Mouse (Mus musculus) lung, embryonic 14.5 days (tissue): ENCODE measurements around the gene Actr2. TPM values are rescaled to one million over a fixed set of nuclear protein-coding genes. Genes with fewer than 3 reads are reported as not detected.
"Not testable (repeated sequence)": the region's sequence is repeated elsewhere in the genome, so short reads cannot be mapped to it uniquely, and the experiment has no call there.

Experiments used
- ATAC-seq: fragments of 200-750 bp; cut with Nextera tagmentation; 2 replicates; pipeline ENCODE4 v1.8.0; 2017; ENCODE audit warnings: mild to moderate bottlenecking, moderate TSS enrichment, moderate library complexity; ENCODE audit not compliant: insufficient read depth
- DNase-seq: peaks from one replicate; pipeline ENCODE4 v3.0.0-alpha.2; 2015
- H3K27ac ChIP-seq: fragments of 300-500 bp; sonication (generic); 2 replicates; pipeline ENCODE4 v1.5.1; 2014; ENCODE audit warnings: low read depth, mild to moderate bottlenecking, moderate library complexity
- H3K27me3 ChIP-seq: fragments of 300-500 bp; sonication (generic); 2 replicates; pipeline ENCODE4 v1.6.1; 2014; ENCODE audit warnings: low read length, control low read depth; ENCODE audit not compliant: insufficient read depth
- H3K36me3 ChIP-seq: fragments of 300-500 bp; sonication (generic); 2 replicates; pipeline ENCODE4 v1.6.1; 2014; ENCODE audit warnings: control low read depth; ENCODE audit not compliant: insufficient read depth
- H3K4me1 ChIP-seq: fragments of 300-500 bp; sonication (generic); 2 replicates; pipeline ENCODE4 v1.6.1; 2014; ENCODE audit warnings: antibody characterized with exemption, control low read depth; ENCODE audit not compliant: insufficient read depth
- H3K4me2 ChIP-seq: fragments of 300-500 bp; sonication (generic); 2 replicates; pipeline ENCODE4 v1.6.1; 2014; ENCODE audit warnings: mild to moderate bottlenecking
- H3K4me3 ChIP-seq: fragments of 300-500 bp; sonication (generic); 2 replicates; pipeline ENCODE4 v1.5.1; 2014; ENCODE audit warnings: low read depth, low read length
- H3K9ac ChIP-seq: fragments of 300-500 bp; sonication (generic); 2 replicates; pipeline ENCODE4 v1.6.1; 2014
- H3K9me3 ChIP-seq: fragments of 300-500 bp; sonication (generic); 2 replicates; pipeline ENCODE4 v1.6.1; 2016; ENCODE audit warnings: low read depth, low read length, control low read depth
- CTCF ChIP-seq: IDR thresholded peaks from 2 replicates; pipeline ENCODE4 v1.5.1; 2016; ENCODE audit warnings: antibody characterized with exemption, low read depth
- WGBS: fragments of 180-500 bp; shearing (Covaris S2); extraction: QIAGEN DNeasy Blood & Tissue Kit; methylation state at CpG from one replicate; pipeline ENCODE4 v1.1.7; 2014; 5-methylcytosine and 5-hydroxymethylcytosine counted together
- polyA plus RNA-seq: library from polyadenylated mRNA; unstranded; fragments of >200 nt; fragmentation: Nextera tagmentation; extraction: Ambion mirVana; gene quantifications from 2 replicates; pipeline ENCODE4 v1.2.1, GENCODE M21; 2014

Gene Actr2
- polyA plus RNA-seq, 1 experiment from 2014 or later, result 65.9 TPM

GRCm38 (mm10) chr11:20144536-20145263 is 32.0 kb upstream of the Actr2 start:
- no peak overlapping the region for H3K9ac ChIP-seq
- H3K4me3 ChIP-seq, result no peak overlapping the region
- WGBS, result 80% methylated on average over 9 of the region's 9 CpGs
- DNase-seq (no peak), ATAC-seq (no peak)
- TF ChIP-seq CTCF, result no peak
- no peaks in the 10 kb centered on the region for H3K27me3 ChIP-seq
- no peaks in the 10 kb centered on the region for H3K36me3 ChIP-seq
- H3K9me3 ChIP-seq, result no peaks in the 10 kb centered on the region
- no peak overlapping the region for H3K4me2 ChIP-seq
- no peak overlapping the region for H3K27ac ChIP-seq
- no peaks in the 10 kb centered on the region for H3K4me1 ChIP-seq

GRCm38 (mm10) chr11:20143687-20144086 is 31.0 kb upstream of the Actr2 start:
- not testable (repeated sequence) for H3K4me2 ChIP-seq, H3K27me3 ChIP-seq, H3K9me3 ChIP-seq, H3K36me3 ChIP-seq, DNase-seq, H3K4me1 ChIP-seq, ATAC-seq, H3K4me3 ChIP-seq, H3K27ac ChIP-seq, H3K9ac ChIP-seq
- 89% methylated on average over 4 of the region's 4 CpGs for WGBS
- peak; percentile 11; the same call in 1 of the 2 replicates for TF ChIP-seq CTCF

- Histone ChIP-seq H3K4me3 (no peak overlapping the region), H3K27ac (no peak overlapping the region), H3K4me2 (no peak overlapping the region), H3K9me3 (no peaks in the 10 kb centered on the region), H3K9ac (no peak overlapping the region), H3K4me1 (no peaks in the 10 kb centered on the region), H3K27me3 (no peaks in the 10 kb centered on the region), H3K36me3 (no peaks in the 10 kb centered on the region)
- DNase-seq (no peak), ATAC-seq (no peak)
- 75% methylated on average over 5 of the region's 5 CpGs for WGBS
- TF ChIP-seq CTCF, result no peak
Measured at GRCm38 (mm10) chr11:20142516-20142915, 29.8 kb upstream of the Actr2 start.

- Histone ChIP-seq H3K36me3 (no peaks in the 10 kb centered on the region), H3K4me2 (no peak overlapping the region), H3K9ac (no peak overlapping the region), H3K9me3 (no peaks in the 10 kb centered on the region), H3K4me3 (no peak overlapping the region), H3K4me1 (no peaks in the 10 kb centered on the region), H3K27me3 (no peaks in the 10 kb centered on the region), H3K27ac (no peak overlapping the region)
- DNase-seq (no peak), ATAC-seq (no peak)
- 81% methylated on average over 5 of the region's 5 CpGs for WGBS
- TF ChIP-seq CTCF, result no peak
Measured at GRCm38 (mm10) chr11:20140286-20140685, 27.6 kb upstream of the Actr2 start.

- no peaks in the 10 kb centered on the region for H3K9me3 ChIP-seq
- no peak for TF ChIP-seq CTCF
- H3K27me3 ChIP-seq, result no peaks in the 10 kb centered on the region
- no peak overlapping the region for H3K4me3 ChIP-seq
- DNase-seq (no peak), ATAC-seq (no peak)
- no peak overlapping the region for H3K27ac ChIP-seq
- no peaks in the 10 kb centered on the region for H3K4me1 ChIP-seq
- H3K4me2 ChIP-seq, result no peak overlapping the region
- WGBS, result 90% methylated on average over 2 of the region's 2 CpGs
- H3K9ac ChIP-seq, result no peak overlapping the region
- H3K36me3 ChIP-seq, result no peaks in the 10 kb centered on the region
Measured at GRCm38 (mm10) chr11:20139711-20140110, 27.0 kb upstream of the Actr2 start.

GRCm38 (mm10) chr11:20138498-20139208 is 25.9 kb upstream of the Actr2 start:
- H3K4me2 ChIP-seq, result no peak overlapping the region
- no peaks in the 10 kb centered on the region for H3K27me3 ChIP-seq
- no peak overlapping the region for H3K4me3 ChIP-seq
- no peaks in the 10 kb centered on the region for H3K4me1 ChIP-seq
- no peak overlapping the region for H3K9ac ChIP-seq
- no peaks in the 10 kb centered on the region for H3K9me3 ChIP-seq
- no peaks in the 10 kb centered on the region for H3K36me3 ChIP-seq
- no peak overlapping the region for H3K27ac ChIP-seq
- WGBS, result 86% methylated on average over 6 of the region's 6 CpGs
- no peak for ATAC-seq
- DNase-seq, result no peak
- no peak for TF ChIP-seq CTCF

- DNase-seq (no peak), ATAC-seq (no peak)
- no peak for TF ChIP-seq CTCF
- H3K9ac ChIP-seq, result no peak overlapping the region
- no peaks in the 10 kb centered on the region for H3K4me1 ChIP-seq
- WGBS, result 65% methylated on average over 2 of the region's 2 CpGs
- H3K27me3 ChIP-seq, result no peaks in the 10 kb centered on the region
- H3K27ac ChIP-seq, result no peak overlapping the region
- H3K9me3 ChIP-seq, result no peaks in the 10 kb centered on the region
- H3K36me3 ChIP-seq, result no peaks in the 10 kb centered on the region
- H3K4me2 ChIP-seq, result no peak overlapping the region
- no peak overlapping the region for H3K4me3 ChIP-seq
Measured at GRCm38 (mm10) chr11:20137872-20138271, 25.2 kb upstream of the Actr2 start.
